Mouse (Mus musculus): ENCODE data around the gene Eml1.

The Eml1 gene

DNA sequence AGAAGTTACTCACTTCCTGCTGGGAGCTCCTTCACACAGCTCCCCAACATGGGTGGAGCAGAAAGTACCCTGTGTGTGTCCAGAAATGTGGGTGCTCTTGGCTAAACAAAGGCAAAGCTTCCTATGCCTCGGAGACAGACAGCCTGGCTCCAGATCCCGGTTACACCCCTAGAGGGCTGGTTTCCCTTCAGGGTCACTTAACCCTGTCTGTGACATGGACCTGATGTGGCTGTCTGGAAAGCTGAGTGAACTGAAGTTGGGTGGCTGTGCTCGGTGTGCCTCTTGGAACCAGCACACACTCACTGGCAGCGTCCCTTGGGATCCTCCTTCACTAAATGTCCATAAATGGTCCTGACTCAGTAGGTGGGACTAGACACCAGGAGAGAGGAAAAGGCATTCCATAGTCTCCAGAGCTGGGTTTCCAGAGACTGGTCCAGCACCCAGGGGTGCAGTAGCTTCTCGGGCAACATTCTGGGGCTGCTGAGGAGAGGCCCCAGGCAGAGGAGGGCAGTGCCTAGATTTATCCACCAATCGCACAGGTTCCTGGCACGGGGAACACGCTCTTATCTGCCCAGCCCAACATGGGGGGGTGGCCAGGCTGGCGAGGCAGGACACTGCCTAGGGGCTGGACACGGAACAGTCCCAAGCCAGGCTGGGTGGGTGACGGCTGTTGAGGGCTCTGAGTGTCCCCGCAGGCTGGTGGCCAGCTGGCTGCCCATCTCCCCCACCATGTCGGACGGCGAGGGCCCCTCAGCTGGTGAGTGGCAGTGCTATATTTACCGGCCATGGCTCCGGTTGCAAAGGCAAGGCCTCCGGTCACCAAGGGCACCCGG, at the start of gene Eml1:
Gene Eml1, plus strand, starts transcription at position 362 of the 833 bp plus-strand sequence.
- peak; percentile 23 for DNase-seq (ENCODE audit: low spot score)

- no peak for DNase-seq (ENCODE audit: low spot score)
Measured at GRCm38 (mm10) chr12:108326401-108326800, 44.4 kb upstream of the Eml1 start.

- no peak for DNase-seq (ENCODE audit: low spot score)
Measured at GRCm38 (mm10) chr12:108327889-108328491, 42.8 kb upstream of the Eml1 start.

- peak; percentile 86 for DNase-seq (ENCODE audit: low spot score)
Measured at GRCm38 (mm10) chr12:108333056-108333455, 37.7 kb upstream of the Eml1 start.

- no peak for DNase-seq (ENCODE audit: low spot score)
Measured at GRCm38 (mm10) chr12:108333481-108333882, 37.3 kb upstream of the Eml1 start.

GRCm38 (mm10) chr12:108333895-108334445, 36.8 kb upstream of the Eml1 start, which contains the start of gene Cyp46a1:
Gene Cyp46a1 (plus strand): TSS chr12:108334381.
- DNase-seq (ENCODE audit: low spot score): peak; percentile 100

DNA sequence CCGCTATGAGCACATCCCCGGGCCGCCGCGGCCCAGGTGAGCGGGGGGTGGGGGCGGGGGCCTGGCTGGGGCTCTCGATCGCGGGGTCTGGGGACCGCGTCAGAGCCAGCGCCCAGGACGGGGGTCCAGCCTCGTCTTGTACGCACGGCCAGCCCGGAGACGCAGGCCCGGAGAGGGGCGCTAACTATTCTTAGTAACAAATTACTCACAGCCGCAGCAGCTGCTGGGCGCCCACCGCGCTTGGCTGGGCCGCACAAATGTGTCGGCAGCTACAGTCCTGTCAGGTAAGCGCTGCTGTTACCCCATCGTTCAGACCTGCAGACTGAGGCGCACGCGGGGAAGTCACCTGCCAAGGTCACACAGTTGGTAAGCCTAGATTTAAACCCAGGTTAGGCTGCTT, 36.2 kb upstream of the Eml1 start:
- DNase-seq (ENCODE audit: low spot score): no peak

DNA sequence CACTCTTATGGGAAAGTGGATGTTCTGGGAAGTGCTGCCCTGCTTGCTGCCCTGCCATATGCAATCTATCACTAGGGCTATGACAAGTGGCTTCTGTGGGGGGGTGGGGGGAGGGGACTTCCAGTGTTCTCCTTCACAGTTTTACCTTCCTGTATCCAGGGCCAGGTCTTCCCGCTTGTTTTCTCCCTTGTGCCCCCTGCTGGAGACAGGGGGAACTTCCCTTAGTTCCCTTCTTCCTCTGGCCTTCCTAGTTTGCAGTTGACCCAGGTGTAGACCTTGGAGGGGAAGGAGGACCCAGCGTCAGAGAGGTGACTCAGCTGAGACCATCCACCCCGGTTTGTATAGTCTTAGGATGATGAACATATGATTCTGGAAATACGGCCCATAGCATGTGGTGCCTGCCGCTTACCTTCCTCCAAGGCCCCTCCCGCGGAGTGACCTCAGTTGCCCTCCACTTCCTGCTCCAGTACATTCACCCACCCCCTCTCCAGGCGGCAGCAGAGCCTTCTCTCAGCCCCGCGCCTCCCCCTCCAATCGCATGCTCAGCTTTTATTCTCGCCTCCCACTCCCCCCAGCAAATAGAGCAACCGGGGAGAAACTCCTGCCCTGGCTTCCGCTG, 32.1 kb upstream of the Eml1 start:
- peak; percentile 18 for DNase-seq (ENCODE audit: low spot score)

DNA sequence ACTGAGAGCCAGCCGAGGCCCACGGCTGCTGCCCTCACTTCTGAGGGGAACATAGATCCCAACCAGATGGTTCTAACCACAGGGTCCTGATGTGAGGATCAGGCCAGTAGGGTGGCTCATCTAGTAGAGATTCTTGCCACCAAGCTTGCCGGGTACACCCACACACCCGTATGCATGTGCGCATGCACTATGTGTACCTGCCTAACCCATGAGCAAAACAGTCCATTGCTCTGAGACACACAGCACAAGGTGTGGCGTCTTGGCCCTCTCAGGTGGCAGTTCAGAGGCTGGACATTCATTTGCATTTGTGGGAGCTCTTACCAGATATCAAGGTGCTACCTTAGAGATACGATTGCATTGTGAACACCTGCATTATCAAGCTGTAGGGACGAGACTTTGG, 22.6 kb upstream of the Eml1 start:
- DNase-seq (ENCODE audit: low spot score): no peak

DNA sequence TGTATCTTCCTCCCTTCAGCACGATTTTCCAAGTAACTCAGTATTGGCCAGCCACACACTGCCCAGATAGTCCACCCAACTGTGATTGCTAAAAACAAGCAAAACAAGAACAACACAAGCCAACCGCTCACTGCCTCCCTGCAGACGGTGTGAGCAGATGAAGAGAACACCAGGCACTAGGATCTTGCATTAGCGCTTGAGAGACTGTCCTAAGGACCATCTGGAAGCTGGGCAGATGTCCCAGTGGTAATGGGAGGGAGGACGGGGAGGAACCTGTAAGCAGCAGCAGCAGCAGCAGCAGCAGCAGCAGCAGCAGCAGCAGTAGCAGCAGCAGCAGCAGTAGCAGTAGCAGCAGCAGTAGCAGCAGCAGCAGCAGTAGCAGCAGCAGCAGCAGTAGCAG, 21.7 kb upstream of the Eml1 start:
- no peak for DNase-seq (ENCODE audit: low spot score)

GRCm38 (mm10) chr12:108350931-108351330, 19.8 kb upstream of the Eml1 start:
- no peak for DNase-seq (ENCODE audit: low spot score)

- DNase-seq (ENCODE audit: low spot score): no peak
Measured at GRCm38 (mm10) chr12:108352371-108353136, 18.2 kb upstream of the Eml1 start.

DNA sequence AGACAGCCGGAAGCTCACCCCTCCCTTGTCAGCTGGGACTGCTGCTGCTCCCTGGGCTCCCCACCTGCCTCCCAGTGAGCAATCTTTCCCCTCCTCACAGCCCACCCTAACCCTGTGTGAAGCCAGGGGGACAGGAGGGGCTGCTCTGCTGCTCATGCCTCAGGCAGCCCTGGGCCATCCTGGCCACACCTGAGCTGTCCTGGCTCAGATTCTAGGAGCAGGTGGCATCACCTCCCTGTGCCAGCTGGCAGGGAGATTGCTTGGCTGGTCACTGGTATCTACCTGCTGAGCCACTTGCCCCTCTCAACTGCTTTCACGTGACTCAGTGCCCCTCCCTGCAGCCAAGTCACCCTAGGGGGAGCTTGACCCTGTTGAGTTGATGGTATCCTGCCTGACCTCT, 16.5 kb upstream of the Eml1 start:
- DNase-seq (ENCODE audit: low spot score): no peak

DNA sequence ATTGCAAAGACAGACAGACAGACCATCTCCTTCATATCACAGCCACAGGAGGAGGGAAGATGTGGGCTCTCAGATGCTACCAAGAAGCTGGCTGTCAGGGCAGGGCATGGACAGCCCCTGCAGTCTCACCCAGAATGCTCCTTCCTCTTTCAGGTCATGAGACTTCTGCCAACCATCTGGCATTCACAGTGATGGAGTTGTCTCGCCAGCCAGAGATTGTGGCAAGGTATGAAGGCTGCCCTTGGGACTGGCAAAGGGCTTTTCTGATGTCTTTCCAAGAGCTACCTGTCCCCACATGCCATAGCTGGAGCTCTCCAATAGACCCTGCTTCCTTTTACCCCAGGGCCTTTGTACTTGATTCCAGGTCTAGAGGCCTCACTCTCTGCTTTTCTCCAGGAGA, 15.5 kb upstream of the Eml1 start:
- DNase-seq (ENCODE audit: low spot score): no peak

GRCm38 (mm10) chr12:108355986-108356385, 14.8 kb upstream of the Eml1 start:
- no peak for DNase-seq (ENCODE audit: low spot score)

- peak; percentile 79 for DNase-seq (ENCODE audit: low spot score)
Measured at GRCm38 (mm10) chr12:108363796-108364195, 7.0 kb upstream of the Eml1 start.

GRCm38 (mm10) chr12:108365340-108365739, 5.4 kb upstream of the Eml1 start:
- peak; percentile 68 for DNase-seq (ENCODE audit: low spot score)

DNA sequence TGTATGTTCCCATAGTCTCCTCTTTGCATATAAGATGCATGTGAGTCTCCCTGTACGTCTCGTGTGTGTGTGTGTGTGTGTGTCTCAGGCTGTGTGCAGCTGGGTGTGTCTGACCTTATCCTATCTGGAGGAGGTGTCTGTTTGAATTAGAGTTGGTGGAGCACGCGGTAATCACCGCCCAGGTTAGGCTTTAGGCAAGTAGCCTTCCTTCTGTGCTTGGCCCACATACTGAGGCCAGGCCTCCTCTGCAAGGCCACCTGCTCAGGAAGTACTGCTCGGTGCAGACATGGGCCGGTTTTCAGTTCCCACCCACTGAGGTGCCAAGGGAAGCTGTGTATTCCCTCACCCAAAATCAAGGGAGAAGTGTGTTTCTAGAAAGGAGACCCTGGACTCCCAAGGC, 4.9 kb upstream of the Eml1 start:
- DNase-seq (ENCODE audit: low spot score): no peak

- DNase-seq (ENCODE audit: low spot score): no peak
Measured at GRCm38 (mm10) chr12:108367909-108368308, 2.8 kb upstream of the Eml1 start.

GRCm38 (mm10) chr12:108368921-108369320, 1.8 kb upstream of the Eml1 start:
- no peak for DNase-seq (ENCODE audit: low spot score)

DNA sequence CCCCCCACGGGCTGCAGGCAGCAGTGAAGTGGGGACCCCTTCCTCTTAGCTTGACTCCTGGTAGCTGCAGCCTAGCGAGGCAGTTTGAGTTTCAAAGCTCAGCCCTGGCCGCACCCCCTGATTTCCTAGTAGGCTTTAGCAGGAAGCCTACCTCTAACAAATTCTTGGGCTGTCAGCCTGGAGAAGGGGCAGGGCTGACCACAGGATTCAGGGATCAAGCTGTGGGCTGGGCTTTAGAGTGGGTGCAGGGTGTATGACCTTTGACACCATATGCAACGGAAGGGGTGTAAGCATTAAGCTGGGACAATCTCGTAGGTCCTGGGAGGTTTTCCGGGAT, 640 bp downstream of the Eml1 start:
- DNase-seq (ENCODE audit: low spot score): no peak

DNA sequence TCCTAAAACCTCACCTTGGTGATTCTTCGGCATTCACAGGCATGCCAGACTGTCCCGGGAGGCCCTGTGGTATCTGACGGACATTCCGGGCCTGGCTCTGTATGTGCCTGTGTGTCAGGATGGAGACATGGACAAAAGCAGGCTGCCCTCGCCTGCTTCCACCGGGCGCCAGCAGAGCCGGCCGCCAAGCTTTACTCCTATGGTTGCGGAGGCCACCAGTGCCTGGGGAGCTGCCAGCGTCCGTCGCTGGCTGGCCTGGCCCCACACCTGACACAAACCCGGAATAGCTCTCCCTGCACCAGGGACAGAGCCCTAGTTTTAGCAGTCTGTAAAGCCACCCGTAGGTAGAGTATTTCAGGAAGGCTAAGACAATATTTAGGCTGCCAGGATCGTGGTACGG, 1.5 kb downstream of the Eml1 start:
- no peak for DNase-seq (ENCODE audit: low spot score)
